Mouse (Mus musculus): Measurements from ENCODE around the gene Sowahc. TPM values are rescaled to one million over a fixed set of nuclear protein-coding genes. Genes with fewer than 3 reads are reported as not detected.

Gene Sowahc
- polyA plus RNA-seq, 1 experiment from 2014 or later = 9.5 TPM

Other genes starting within 250 kb of the Sowahc start
- 54.4 and 55.8 TPM in 2 replicates for gene Sept10, start 106 bp upstream of the Sowahc start, polyA plus RNA-seq (2014; fragmentation: Nextera tagmentation; extraction: Ambion mirVana)
- gene P4ha1, start 101.3 kb downstream of the Sowahc start, polyA plus RNA-seq (2014; fragmentation: Nextera tagmentation; extraction: Ambion mirVana) = 31.7 and 43.7 TPM in 2 replicates
- 2.8 and 3.4 TPM in 2 replicates for gene Gm10273, start 173.7 kb downstream of the Sowahc start, polyA plus RNA-seq (2014; fragmentation: Nextera tagmentation; extraction: Ambion mirVana)
- gene Pla2g12b, start 181.7 kb downstream of the Sowahc start, polyA plus RNA-seq (2014; fragmentation: Nextera tagmentation; extraction: Ambion mirVana) = 0.19 and 0.85 TPM in 2 replicates
- 1.9 and 2.3 TPM in 2 replicates for gene Oit3, start 219.8 kb downstream of the Sowahc start, polyA plus RNA-seq (2014; fragmentation: Nextera tagmentation; extraction: Ambion mirVana)